Mouse (Mus musculus) urinary bladder, postnatal 4 days (tissue): ENCODE measurements around the gene Olfr1392.
"Not testable (repeated sequence)": the region's sequence is repeated elsewhere in the genome, so short reads cannot be mapped to it uniquely, and the experiment has no call there.

Experiments
- DNase-seq, 2 experiments: peaks; one replicate each; pipeline ENCODE4 v3.0.0; 2021 to 2022; ENCODE audit warnings: low spot score in 2 of 2

Olfr1392 gene

GRCm38 (mm10) chr11:49284982-49285381, at the start of gene Olfr1392:
Gene Olfr1392 (plus strand): TSS chr11:49285282.
- DNase-seq: not testable (repeated sequence)

- no peak for DNase-seq
These were observed 49.4 kb upstream of the Olfr1392 start for GRCm38 (mm10) chr11:49235459-49236207.

- DNase-seq: no peak
These were observed 48.2 kb upstream of the Olfr1392 start for GRCm38 (mm10) chr11:49236891-49237290.

GRCm38 (mm10) chr11:49237532-49237931, 47.5 kb upstream of the Olfr1392 start:
- DNase-seq: no peak

GRCm38 (mm10) chr11:49240310-49240709, 44.8 kb upstream of the Olfr1392 start:
- no peak for DNase-seq

GRCm38 (mm10) chr11:49240874-49241273, 44.2 kb upstream of the Olfr1392 start:
- no peak for DNase-seq

GRCm38 (mm10) chr11:49241471-49241870, 43.6 kb upstream of the Olfr1392 start:
- DNase-seq: no peak

- no peak for DNase-seq
These were observed 42.0 kb upstream of the Olfr1392 start for GRCm38 (mm10) chr11:49242944-49243626.

GRCm38 (mm10) chr11:49243727-49244594, 41.1 kb upstream of the Olfr1392 start, which contains the start of gene Mgat1:
Gene Mgat1 (plus strand): TSS chr11:49244191.
- DNase-seq: peak; percentile 92 to 94

- no peak for DNase-seq
These were observed 40.5 kb upstream of the Olfr1392 start for GRCm38 (mm10) chr11:49244595-49244930.

- DNase-seq: no peak
These were observed 39.9 kb upstream of the Olfr1392 start for GRCm38 (mm10) chr11:49245176-49245575.

- DNase-seq: no peak
These were observed 39.3 kb upstream of the Olfr1392 start for GRCm38 (mm10) chr11:49245634-49246415.

GRCm38 (mm10) chr11:49246523-49246922, 38.6 kb upstream of the Olfr1392 start:
- DNase-seq: no peak

GRCm38 (mm10) chr11:49247255-49247654, 37.8 kb upstream of the Olfr1392 start:
- no peak for DNase-seq

GRCm38 (mm10) chr11:49248226-49248973, 36.7 kb upstream of the Olfr1392 start:
- peak in 1 of 2 experiments; percentile 60 for DNase-seq

GRCm38 (mm10) chr11:49248974-49249700, 35.9 kb upstream of the Olfr1392 start:
- no peak for DNase-seq

- DNase-seq: no peak
These were observed 35.2 kb upstream of the Olfr1392 start for GRCm38 (mm10) chr11:49249811-49250421.

GRCm38 (mm10) chr11:49250422-49251379, 34.4 kb upstream of the Olfr1392 start:
- peak; percentile 89 to 90 for DNase-seq
